Mouse (Mus musculus) G1E (cell line): ENCODE measurements around the gene Gm49027.

ENCODE experiments used
- CTCF ChIP-seq: IDR thresholded peaks from 2 replicates; pipeline ENCODE4 v1.5.1; 2012; ENCODE audit warnings: low read depth, low read length, inconsistent platforms, mixed read lengths
- GATA1 ChIP-seq: IDR thresholded peaks from 2 replicates; pipeline ENCODE4 v1.6.1; 2012; ENCODE audit warnings: borderline replicate concordance, low read length, inconsistent platforms, mixed read lengths
- GATA2 ChIP-seq: IDR thresholded peaks from 2 replicates; pipeline ENCODE4 v1.6.1; 2012; ENCODE audit warnings: low read depth, low read length, inconsistent platforms, borderline replicate concordance
- POLR2AphosphoS5 ChIP-seq: IDR thresholded peaks from 2 replicates; pipeline ENCODE4 v1.6.1; 2012; ENCODE audit warnings: low read depth, low read length, inconsistent platforms; ENCODE audit not compliant: insufficient replicate concordance
- TAL1 ChIP-seq: conservative IDR thresholded peaks from 2 replicates; pipeline ENCODE4 v1.6.1; 2012; ENCODE audit warnings: low read depth, low read length, inconsistent platforms, mixed read lengths

- TF ChIP-seq CTCF (no peak), TAL1 (no peak), GATA1 (no peak), POLR2AphosphoS5 (no peak), GATA2 (no peak)
Observed at GRCm38 (mm10) chr5:123573362-123573761, 48.1 kb upstream of the Gm49027 start.
